Mouse (Mus musculus) bone marrow macrophage, adult 2 months (primary cell): ENCODE measurements around the gene Ptcd1. TPM values are rescaled to one million over a fixed set of nuclear protein-coding genes. Genes with fewer than 3 reads are reported as not detected.
"Not testable (repeated sequence)": the region's sequence is repeated elsewhere in the genome, so short reads cannot be mapped to it uniquely, and the experiment has no call there.

Experiments
- H3K27ac ChIP-seq: 2 replicates; pipeline ENCODE4 v1.5.1; 2012; ENCODE audit warnings: low read depth, low read length; ENCODE audit not compliant: insufficient read depth
- H3K4me1 ChIP-seq: 2 replicates; pipeline ENCODE4 v1.6.1; 2012; ENCODE audit warnings: low read length; ENCODE audit not compliant: control insufficient read depth, insufficient read depth
- H3K4me3 ChIP-seq: 2 replicates; pipeline ENCODE4 v1.5.1; 2012; ENCODE audit warnings: mild to moderate bottlenecking, low read length, moderate library complexity; ENCODE audit not compliant: insufficient read depth
- CTCF ChIP-seq: IDR thresholded peaks from 2 replicates; pipeline ENCODE4 v1.5.1; 2012; ENCODE audit warnings: low read depth, mild to moderate bottlenecking, low read length, moderate library complexity
- POLR2A ChIP-seq: IDR thresholded peaks from 2 replicates; pipeline ENCODE4 v1.6.1; 2012; ENCODE audit warnings: mild to moderate bottlenecking, low read depth, low read length, borderline replicate concordance
- polyA plus RNA-seq: library from polyadenylated mRNA; stranded (reverse); fragments of >200 nt; gene quantifications from 2 replicates; pipeline ENCODE4 v1.2.4, GENCODE M21; 2012; ENCODE audit not compliant: missing spikeins, insufficient read depth, insufficient read length

Gene Ptcd1
- polyA plus RNA-seq, 1 experiment = 10.0 TPM

DNA sequence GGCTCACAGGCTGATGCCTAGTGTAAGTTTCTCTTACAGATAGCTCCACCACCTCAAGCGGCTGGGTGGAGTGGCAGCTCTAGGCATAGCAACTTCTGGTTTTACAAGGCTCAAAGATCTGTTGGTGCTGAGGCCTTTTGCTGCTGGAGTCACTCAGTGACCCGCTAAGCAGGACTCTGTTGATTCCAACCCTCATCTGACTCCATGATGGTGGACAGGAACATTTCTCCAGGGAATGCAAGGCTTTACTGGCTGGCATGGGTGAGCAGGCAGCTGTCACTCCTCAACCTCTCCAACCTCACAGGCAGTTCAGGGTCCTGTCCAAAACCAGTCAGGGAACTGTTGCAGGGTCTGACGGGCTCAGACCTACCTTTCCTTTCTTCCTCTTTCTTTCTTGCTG is 35.9 kb downstream of the Ptcd1 start:
- H3K4me3 ChIP-seq = no peak overlapping the region
- no peak for TF ChIP-seq CTCF
- no peak for TF ChIP-seq POLR2A
- H3K4me1 ChIP-seq = 0 out of 2 replicates have a peak, but pooled peaks cover 2% of the 10 kb centered on the region
- H3K27ac ChIP-seq = no peak overlapping the region

GRCm38 (mm10) chr5:145130191-145130590 is 36.7 kb downstream of the Ptcd1 start:
- H3K27ac ChIP-seq = no peak overlapping the region
- TF ChIP-seq CTCF (no peak), POLR2A (no peak)
- no peak overlapping the region for H3K4me3 ChIP-seq
- H3K4me1 ChIP-seq = 0 out of 2 replicates have a peak, but pooled peaks cover 2% of the 10 kb centered on the region

GRCm38 (mm10) chr5:145129773-145130172 is 37.1 kb downstream of the Ptcd1 start:
- H3K27ac ChIP-seq, H3K4me3 ChIP-seq, H3K4me1 ChIP-seq: not testable (repeated sequence)

DNA sequence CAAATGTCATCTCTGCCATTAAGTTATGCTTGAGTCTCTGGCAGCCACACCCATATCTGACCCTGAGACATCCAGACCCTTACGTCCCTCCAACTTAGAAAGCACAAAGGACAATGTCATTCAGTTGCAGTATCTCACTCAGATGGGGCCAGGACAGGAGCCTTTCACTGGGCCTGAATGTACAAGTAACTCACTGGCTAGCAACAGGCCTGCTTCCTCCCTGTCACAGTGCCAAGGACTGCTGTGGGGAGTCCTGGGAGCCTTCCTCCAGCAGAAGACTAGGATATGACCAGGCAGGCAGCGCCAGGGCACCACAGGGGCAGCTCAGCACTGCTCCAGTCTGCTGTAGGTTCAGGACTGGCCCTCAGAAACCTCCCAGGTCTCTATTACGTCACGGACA is 37.8 kb downstream of the Ptcd1 start:
- 0 out of 2 replicates have a peak, but pooled peaks cover 2% of the 10 kb centered on the region for H3K4me1 ChIP-seq
- TF ChIP-seq POLR2A (no peak), CTCF (no peak)
- 0 out of 2 replicates have a peak overlapping the region, but pooled peaks have one; percentile 8 for H3K27ac ChIP-seq
- no peak overlapping the region for H3K4me3 ChIP-seq

GRCm38 (mm10) chr5:145126580-145126979 is 40.3 kb downstream of the Ptcd1 start:
- TF ChIP-seq POLR2A = no peak
- no peak for TF ChIP-seq CTCF
- Histone ChIP-seq H3K4me1 (0 out of 2 replicates have a peak, but pooled peaks cover 2% of the 10 kb centered on the region), H3K4me3 (no peak overlapping the region), H3K27ac (no peak overlapping the region)

DNA sequence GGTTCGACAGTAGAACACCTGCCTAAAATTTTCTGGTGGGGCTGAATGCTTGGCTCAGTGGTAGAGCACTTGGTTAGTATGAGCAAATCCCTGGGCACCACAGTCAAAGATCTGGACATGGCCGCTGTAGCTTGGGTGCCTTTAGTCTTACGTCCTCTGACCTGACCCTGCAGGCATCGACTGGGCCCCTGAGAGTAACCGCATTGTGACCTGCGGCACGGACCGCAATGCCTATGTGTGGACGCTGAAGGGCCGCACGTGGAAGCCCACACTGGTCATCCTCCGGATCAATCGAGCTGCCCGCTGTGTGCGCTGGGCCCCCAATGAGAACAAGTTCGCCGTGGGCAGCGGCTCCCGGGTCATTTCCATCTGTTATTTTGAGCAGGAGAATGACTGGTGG is 43.5 kb downstream of the Ptcd1 start:
- Histone ChIP-seq H3K4me3 (no peak overlapping the region), H3K4me1 (peaks cover 8% of the 10 kb centered on the region), H3K27ac (no peak overlapping the region)
- TF ChIP-seq POLR2A (no peak), CTCF (no peak)

DNA sequence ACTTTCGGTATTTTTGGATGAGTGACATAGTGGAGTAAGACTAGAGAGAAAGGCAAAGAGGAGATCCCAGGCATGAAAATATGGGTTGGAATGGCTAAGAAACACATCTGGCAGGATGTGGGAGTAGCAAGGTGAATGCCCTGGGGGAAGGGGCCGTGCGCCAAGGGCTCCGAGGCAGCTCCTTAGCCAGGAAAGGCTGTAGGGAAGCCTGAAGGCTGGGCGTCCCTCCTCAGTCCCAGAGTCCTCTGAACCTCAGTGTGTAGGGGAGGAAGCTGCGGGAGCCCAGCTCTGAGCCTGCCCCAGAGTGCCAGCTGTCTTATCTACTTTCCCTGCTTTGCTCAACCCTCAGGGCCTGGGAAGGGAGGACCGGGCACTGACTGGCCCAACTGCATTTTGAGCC is 46.0 kb downstream of the Ptcd1 start:
- no peak for TF ChIP-seq CTCF
- TF ChIP-seq POLR2A = no peak
- no peak overlapping the region for H3K27ac ChIP-seq
- peaks cover 20% of the 10 kb centered on the region for H3K4me1 ChIP-seq
- no peak overlapping the region for H3K4me3 ChIP-seq

- H3K27ac ChIP-seq = 0 out of 2 replicates have a peak overlapping the region, but pooled peaks have one; percentile 1
- TF ChIP-seq CTCF (peak; percentile 59), POLR2A (no peak)
- H3K4me1 ChIP-seq = peaks cover 20% of the 10 kb centered on the region
- no peak overlapping the region for H3K4me3 ChIP-seq
Observed at GRCm38 (mm10) chr5:145119385-145119784, 47.5 kb downstream of the Ptcd1 start.

DNA sequence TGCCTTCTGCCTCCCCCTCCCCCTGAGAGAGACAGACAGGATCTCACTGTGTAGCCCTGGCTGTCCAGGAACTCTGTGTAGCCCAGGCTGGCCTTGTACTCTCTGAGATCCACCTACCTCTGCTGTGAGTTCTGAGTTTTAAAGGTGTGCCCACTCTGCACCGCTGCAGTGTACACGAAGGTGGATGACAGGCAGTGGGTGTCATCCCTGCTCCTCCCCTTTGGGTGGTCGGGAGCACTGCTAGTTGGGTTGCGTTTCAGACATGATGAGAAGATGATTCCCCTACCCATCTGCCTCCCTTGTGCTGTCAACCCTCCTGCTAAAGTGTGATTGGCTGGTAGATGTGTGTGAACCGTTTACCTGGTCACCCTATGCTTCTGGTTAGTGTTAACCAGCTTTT is 48.4 kb downstream of the Ptcd1 start:
- TF ChIP-seq CTCF = no peak
- no peak for TF ChIP-seq POLR2A
- Histone ChIP-seq H3K4me3 (no peak overlapping the region), H3K4me1 (peaks cover 22% of the 10 kb centered on the region), H3K27ac (no peak overlapping the region)

DNA sequence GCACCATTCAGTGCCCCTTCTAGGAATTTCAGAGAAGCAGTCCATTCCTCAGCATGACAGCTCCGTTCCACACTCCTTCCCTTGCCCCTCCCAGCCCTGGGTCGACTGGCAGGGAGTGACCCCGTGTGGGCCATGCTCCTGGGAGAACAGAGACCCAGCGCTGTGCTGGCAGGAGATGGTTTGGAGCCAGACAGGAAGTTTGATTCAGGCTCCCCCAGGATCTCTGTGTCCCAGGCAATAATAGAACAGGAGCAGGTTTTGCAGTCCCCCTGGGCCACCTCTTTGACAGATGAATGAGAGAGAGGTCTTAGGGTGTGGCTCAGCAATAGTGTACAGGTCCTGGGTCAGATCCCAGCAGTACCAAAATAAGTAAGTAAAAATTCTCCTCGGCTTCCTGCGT is 48.9 kb downstream of the Ptcd1 start:
- Histone ChIP-seq H3K27ac (no peak overlapping the region), H3K4me1 (peaks cover 22% of the 10 kb centered on the region), H3K4me3 (no peak overlapping the region)
- no peak for TF ChIP-seq CTCF
- TF ChIP-seq POLR2A = no peak

GRCm38 (mm10) chr5:145116916-145117315 is 50.0 kb downstream of the Ptcd1 start:
- Histone ChIP-seq H3K4me3 (peak overlapping the region; percentile 70), H3K27ac (peak overlapping the region; percentile 91), H3K4me1 (peaks cover 23% of the 10 kb centered on the region)
- TF ChIP-seq POLR2A (no peak), CTCF (peak; percentile 43; the same call in 1 of the 2 replicates)
